Mouse (Mus musculus): ENCODE results near the gene Hnrnpdl. TPM values are rescaled to one million over a fixed set of nuclear protein-coding genes. Genes with fewer than 3 reads are reported as not detected.

Hnrnpdl gene
- 100 to 1,000 TPM; 109 to 118 TPM for total RNA-seq (2021)
- long read RNA-seq, experiment 1, transcript Hnrnpdl-201 (9 exons, 2,149 nt), result minor isoform, 13 of 99 reads
- long read RNA-seq, experiment 1, transcript Hnrnpdl-207 (7 exons, 2,374 nt), result major isoform, 22 of 99 reads
- long read RNA-seq, experiment 1, transcript Hnrnpdl-202 (8 exons, 2,752 nt), result minor isoform, 18 of 99 reads
- long read RNA-seq, experiment 1, partial matches to known transcripts, result 31 of 99 reads
- long read RNA-seq, experiment 1, other reads (novel, unspliced or antisense), result 15 of 99 reads
- long read RNA-seq, experiment 2, transcript Hnrnpdl-207 (7 exons, 2,374 nt), result major isoform, 8 of 34 reads
- long read RNA-seq, experiment 2, transcript Hnrnpdl-201 (9 exons, 2,149 nt), result minor isoform, 6 of 34 reads
- long read RNA-seq, experiment 2, transcript Hnrnpdl-202 (8 exons, 2,752 nt), result major isoform, 8 of 34 reads
- long read RNA-seq, experiment 2, partial matches to known transcripts, result 4 of 34 reads
- long read RNA-seq, experiment 2, other reads (novel, unspliced or antisense), result 8 of 34 reads

- DNase-seq, result peak; percentile 94 to 96
Measured at GRCm38 (mm10) chr5:100039602-100040142, at the start of gene Hnrnpdl, which contains the start of gene Enoph1. Gene Hnrnpdl, minus strand, starts transcription at chr5:100039664. Gene Enoph1, plus strand, starts transcription at chr5:100039985.

DNA sequence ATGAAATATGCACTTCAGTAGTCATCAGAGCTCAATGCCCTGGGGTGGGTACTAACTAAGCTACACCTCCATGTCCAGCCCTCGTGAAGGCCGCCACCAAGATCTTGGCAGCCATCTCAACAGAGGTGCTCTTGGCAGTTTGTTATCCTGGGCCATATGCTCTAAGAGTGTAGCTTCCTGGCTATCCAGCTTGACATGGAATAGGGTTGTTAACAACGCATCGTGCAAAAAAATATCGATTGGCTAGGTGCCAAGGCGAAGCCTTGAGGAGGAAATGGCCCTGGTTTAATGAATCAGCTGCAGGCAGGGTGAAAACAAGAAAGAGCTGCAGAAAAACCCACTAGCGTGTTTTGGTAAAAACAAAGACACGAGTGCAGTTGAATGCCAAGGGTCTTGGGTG lies 45.6 kb upstream of the Hnrnpdl start:
- DNase-seq, result peak; percentile 35 to 44

DNA sequence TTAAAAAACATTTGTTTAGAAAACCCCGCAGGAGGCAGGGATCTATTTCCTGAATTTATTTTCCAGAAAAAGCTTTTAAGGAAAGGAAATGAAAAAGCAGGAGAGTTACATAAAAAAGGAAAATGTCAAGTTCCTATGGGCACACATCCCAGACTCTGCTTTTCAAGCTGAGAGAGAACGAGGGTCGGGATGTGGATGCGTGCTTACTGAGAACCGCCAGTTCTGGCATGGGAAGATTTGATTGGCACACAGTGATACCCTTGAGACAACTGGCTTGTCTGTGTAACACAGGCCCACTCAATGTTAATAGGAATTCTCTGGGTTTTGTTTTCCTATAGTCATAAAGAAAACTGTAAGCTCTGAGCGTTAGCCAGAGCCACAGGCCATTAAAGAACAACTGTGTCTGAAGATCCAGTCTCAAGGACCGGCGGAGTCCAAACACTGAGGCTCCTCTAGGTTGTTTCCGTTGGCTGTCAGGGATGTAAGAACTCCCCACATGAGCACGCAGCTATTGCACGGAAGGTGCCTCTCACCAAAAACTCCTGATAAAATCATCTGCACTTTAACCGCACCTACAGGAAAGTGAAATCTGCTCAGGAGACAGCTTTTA lies 44.6 kb upstream of the Hnrnpdl start:
- DNase-seq, result no peak

GRCm38 (mm10) chr5:100082006-100082405 lies 42.5 kb upstream of the Hnrnpdl start:
- DNase-seq, result no peak

GRCm38 (mm10) chr5:100079931-100080275 lies 40.4 kb upstream of the Hnrnpdl start:
- DNase-seq, result no peak

GRCm38 (mm10) chr5:100079040-100079930 lies 39.8 kb upstream of the Hnrnpdl start:
- peak; percentile 23 to 27 for DNase-seq

DNA sequence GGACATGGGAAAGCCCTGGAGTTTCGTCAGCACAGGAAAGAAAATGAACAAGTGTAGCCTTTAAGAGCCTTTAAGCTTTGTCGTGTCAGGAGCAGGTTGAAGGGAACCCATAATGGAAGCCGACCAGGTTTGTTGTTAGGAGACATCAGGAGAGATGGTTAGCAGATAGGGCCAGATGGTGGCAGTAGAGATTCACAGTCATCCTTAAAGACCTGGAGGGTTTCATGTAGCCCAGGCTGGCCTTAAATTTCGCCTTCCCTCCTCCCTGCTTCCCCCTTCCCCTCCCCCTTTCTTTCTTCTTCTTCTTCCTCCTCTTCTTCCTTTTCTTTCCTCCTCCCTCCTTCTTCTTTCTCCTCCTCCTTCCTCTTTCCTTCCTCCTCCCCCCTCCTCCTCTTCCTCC lies 35.1 kb upstream of the Hnrnpdl start:
- no peak for DNase-seq

DNA sequence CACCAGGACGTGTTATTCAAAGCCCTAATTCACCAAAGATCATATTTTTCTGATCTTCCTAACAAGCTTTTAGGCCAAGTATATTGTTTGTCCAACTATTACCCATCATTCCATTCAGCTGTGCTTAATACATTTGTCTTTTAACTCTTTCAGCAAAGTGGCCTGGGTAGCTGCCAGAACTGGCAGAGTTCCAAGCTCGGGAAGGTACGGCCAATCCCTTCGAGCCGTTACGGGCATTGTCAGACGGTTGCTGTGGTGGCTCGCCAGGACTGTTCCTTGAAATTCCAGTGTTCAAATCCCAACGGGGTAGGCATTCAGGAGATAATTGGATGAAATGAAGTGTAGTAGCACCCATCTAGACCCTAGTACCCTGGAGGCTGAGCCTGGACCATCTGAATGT lies 33.1 kb upstream of the Hnrnpdl start:
- DNase-seq, result no peak

- no peak for DNase-seq
Measured at GRCm38 (mm10) chr5:100071541-100071940, 32.1 kb upstream of the Hnrnpdl start.

DNA sequence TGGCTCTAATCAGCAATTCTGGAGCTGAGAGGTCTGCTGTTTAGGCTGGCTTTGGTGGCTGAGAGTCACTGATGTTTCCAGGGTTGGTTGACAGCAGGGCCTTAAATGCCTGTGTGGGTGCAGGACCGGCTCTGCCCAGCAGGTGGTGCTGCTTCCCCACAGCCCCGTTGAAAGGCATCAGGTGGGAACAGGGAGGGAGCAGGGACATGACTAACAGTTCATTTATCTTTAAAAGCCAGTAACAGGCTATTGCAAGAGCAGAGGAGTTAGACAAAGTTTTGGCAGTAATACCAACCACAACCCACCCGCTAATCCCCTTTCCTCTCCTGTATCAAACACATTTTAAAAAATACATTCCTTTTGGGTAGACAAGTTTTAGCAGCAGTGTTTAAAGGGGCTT lies 30.8 kb upstream of the Hnrnpdl start:
- peak; percentile 89 to 91 for DNase-seq

- no peak for DNase-seq
Measured at GRCm38 (mm10) chr5:100069526-100069925, 30.1 kb upstream of the Hnrnpdl start.

DNA sequence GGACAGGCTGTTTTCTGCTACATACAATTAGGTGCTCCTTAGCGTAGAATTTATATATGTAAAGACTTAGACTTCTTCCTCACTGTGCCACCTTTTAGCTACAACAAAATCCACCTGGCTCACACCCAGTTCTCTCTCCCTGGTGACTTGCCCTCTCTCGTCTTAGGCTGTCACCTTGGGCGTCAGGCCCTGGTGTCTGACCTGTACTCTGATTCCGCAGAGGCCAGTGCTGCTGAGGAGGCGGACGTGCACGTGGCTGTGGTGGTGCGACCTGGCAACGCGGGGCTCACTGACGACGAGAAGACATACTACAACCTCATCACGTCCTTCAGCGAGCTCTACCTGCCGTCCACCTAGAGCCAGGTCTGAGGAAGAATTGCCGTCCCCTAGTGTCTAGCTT lies 28.1 kb upstream of the Hnrnpdl start:
- no peak for DNase-seq

DNA sequence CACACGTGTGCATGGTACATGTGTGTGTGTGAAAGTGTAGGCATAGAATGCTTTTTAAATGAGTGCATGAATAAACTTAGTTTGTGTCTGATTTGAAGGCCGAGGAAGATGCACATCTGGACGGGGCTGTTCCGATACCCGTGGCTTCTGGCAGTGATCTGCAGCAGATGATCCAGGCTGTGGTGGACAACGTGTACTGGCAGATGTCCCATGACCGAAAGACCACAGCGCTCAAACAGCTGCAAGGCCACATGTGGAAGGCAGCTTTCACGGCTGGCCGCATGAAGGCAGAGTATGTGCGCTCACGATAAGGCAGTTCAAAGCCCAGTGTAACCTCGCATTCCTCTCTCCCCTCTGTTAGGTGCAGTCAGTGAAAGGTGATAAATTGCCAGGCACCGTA lies 21.4 kb upstream of the Hnrnpdl start:
- DNase-seq, result no peak

DNA sequence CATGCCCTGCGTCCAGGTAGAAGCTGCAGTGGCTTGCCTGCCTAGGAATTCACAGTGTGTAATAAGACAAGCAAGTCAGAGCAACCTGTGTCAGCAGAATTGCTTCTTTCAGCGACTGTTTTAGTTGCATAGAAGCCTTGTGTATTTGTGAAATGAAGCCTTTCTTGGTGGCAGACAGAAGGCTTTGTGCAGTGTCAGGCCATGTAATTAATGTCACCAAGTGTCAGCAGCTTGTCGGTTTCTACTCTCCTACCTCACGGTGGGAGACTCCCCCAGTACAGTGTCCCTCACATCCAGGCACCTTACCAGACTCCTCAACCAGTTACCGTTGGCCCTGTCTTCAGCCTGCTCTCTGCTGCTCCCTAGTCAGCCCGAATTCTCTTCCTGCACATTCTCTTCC lies 19.9 kb upstream of the Hnrnpdl start:
- no peak for DNase-seq

DNA sequence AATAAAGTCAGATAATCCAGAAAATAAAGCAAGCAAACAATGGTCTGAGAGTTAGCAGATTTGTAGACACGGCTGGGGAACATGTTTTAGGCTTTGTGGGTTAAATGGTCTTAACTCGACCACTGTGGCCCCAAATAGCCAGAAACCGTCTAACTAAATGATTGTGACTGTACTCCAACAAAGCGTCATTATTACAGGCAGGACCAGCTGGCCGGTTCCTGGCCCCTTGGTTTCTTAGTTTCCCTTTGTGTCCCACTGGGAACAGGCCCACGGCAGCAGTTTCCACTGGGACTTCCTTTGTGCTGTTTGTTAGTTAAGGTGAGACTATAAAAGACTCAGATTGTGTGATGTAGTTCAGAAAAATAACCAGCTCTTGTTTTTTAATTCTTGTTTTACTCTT lies 19.3 kb upstream of the Hnrnpdl start:
- no peak for DNase-seq

DNA sequence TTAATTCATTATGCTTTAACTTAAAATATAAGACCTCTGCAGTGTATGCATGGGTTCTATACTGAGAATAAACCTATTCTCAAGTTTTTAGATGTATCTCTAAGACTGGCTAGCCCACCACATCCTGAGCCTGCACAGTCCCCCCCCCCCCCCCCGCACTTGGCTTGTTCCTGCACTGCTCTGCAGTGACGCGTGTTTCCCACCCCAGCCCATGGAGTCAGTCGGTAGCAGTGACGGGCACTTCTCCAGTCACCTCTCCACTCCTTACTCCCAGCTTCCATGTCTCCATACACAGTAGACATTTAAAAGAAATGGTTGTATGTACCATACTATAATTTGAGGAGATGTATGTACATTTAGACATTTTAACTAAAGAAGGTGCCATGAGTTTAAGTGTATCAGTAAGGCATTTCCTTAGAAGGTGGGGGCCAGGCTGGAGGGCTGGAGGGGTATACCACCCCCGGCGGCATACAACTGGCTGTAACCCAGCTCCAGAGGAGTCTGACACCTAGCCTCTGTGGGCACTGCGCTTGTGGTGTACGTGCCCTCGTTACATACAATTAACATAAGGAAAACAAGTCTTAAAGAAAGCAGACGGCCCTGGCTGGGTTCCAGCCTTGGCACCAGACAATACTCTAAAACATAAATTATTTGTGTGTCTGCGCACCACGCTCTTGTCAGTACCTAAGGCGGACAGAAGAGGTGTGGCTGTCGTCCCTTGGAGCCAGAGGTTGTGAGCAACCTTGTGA lies 18.2 kb upstream of the Hnrnpdl start:
- no peak for DNase-seq

DNA sequence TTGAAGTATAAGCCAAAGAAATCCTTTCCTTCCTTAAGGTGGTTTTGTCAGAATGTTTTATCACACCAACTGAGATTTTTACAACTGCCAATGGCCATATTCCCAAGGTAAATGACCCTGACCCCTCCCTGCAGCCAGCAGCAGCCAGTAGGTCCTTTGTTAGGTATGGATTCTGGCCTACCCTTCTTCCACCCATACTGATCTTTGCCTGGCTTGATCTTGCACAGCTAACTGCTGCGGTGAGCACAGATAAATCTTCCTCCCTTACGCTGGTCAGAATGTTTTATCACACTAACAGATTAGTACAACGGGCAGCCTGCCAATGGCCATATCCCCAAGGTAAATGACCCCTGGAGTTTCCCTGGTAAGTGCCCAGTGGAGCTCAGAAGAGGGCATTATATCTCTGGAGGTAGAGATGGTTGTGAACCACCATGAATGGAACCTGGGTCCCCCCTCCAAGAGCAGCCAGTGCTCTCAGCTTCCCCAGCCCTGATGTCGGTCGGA lies 16.5 kb upstream of the Hnrnpdl start:
- DNase-seq, result peak; percentile 63 to 73

GRCm38 (mm10) chr5:100054807-100055547 lies 15.5 kb upstream of the Hnrnpdl start:
- no peak for DNase-seq

DNA sequence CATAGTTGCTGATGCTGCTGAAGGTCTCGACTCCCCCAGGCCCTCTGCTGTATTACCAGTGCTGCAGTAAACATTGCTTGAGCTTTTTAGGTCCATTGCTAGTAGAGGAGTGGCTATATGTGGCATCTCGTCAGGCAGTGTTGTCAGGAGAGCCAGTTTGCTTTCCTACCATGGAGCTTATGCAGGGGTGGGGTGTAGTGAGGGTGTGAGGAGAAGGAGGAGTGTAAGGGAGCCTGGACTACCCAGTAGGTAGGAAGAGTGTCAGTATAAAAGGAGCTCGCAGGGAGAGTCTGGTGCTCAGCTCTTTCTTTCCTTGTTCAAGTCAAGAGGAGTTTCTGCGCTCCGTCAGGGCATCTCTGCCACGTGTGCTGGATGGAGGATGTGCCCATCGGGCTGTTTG lies 13.3 kb upstream of the Hnrnpdl start:
- DNase-seq, result no peak

GRCm38 (mm10) chr5:100049904-100050303 lies 10.4 kb upstream of the Hnrnpdl start:
- no peak for DNase-seq

- DNase-seq, result peak; percentile 41 to 54
Measured at GRCm38 (mm10) chr5:100047871-100048270, 8.4 kb upstream of the Hnrnpdl start.

Data from adrenal gland, postnatal 36 days (tissue).